Mouse (Mus musculus) intestine, embryonic 14.5 days (tissue): Measurements from ENCODE around the gene Rhbdl2. TPM values are rescaled to one million over a fixed set of nuclear protein-coding genes. Genes with fewer than 3 reads are reported as not detected.

Experiments used
- ATAC-seq: fragments of 200-750 bp; cut with Nextera tagmentation; replicated peaks from 2 replicates; pipeline ENCODE4 v1.8.0; 2017; ENCODE audit warnings: low read depth, moderate number of reproducible peaks, moderate TSS enrichment, moderate library complexity; ENCODE audit not compliant: low FRiP score, low TSS enrichment
- DNase-seq: peaks from one replicate; pipeline ENCODE4 v3.0.0-alpha.2; 2018; ENCODE audit warnings: low spot score
- H3K27ac ChIP-seq: fragments of 300-500 bp; sonication (generic); 2 replicates; pipeline ENCODE4 v1.5.1; 2014; ENCODE audit warnings: low read depth, mild to moderate bottlenecking, control low read depth
- H3K27me3 ChIP-seq: fragments of 300-500 bp; sonication (generic); replicated peaks from 2 replicates; pipeline ENCODE4 v1.6.1; 2014; ENCODE audit warnings: low read length, control low read depth; ENCODE audit not compliant: control insufficient read depth, insufficient read depth
- H3K36me3 ChIP-seq: fragments of 300-500 bp; sonication (generic); 2 replicates; pipeline ENCODE4 v1.6.1; 2014; ENCODE audit warnings: low read length, control low read depth; ENCODE audit not compliant: control insufficient read depth, insufficient read depth
- H3K4me1 ChIP-seq: fragments of 300-500 bp; sonication (generic); replicated peaks from 2 replicates; pipeline ENCODE4 v1.6.1; 2014; ENCODE audit warnings: low read length, control low read depth, mixed read lengths; ENCODE audit not compliant: control insufficient read depth, insufficient read depth
- H3K4me2 ChIP-seq: fragments of 300-500 bp; sonication (generic); 2 replicates; pipeline ENCODE4 v1.6.1; 2014; ENCODE audit warnings: low read length
- H3K4me3 ChIP-seq: fragments of 300-500 bp; sonication (generic); 2 replicates; pipeline ENCODE4 v1.5.1; 2014; ENCODE audit warnings: low read depth, low read length, control low read depth, mixed read lengths
- H3K9ac ChIP-seq: fragments of 300-500 bp; sonication (generic); 2 replicates; pipeline ENCODE4 v1.6.1; 2014; ENCODE audit warnings: mild to moderate bottlenecking, low read length
- H3K9me3 ChIP-seq: fragments of 300-500 bp; sonication (generic); 2 replicates; pipeline ENCODE4 v1.6.1; 2016; ENCODE audit warnings: low read length, control low read depth; ENCODE audit not compliant: control insufficient read depth
- WGBS: fragments of 180-500 bp; shearing (Covaris S2); extraction: QIAGEN DNeasy Blood & Tissue Kit; methylation state at CpG from one replicate; pipeline ENCODE4 v1.1.7; 2014; 5-methylcytosine and 5-hydroxymethylcytosine counted together
- polyA plus RNA-seq: library from polyadenylated mRNA; unstranded; fragments of >200 nt; fragmentation: Nextera tagmentation; extraction: Ambion mirVana; gene quantifications from 2 replicates; pipeline ENCODE4 v1.2.1, GENCODE M21; 2014

Rhbdl2 gene
- polyA plus RNA-seq, 1 experiment from 2014 or later: 1.4 TPM

GRCm38 (mm10) chr4:123858090-123858489 lies 70.4 kb downstream of the Rhbdl2 start:
- Histone ChIP-seq H3K4me2 (no peak overlapping the region), H3K9me3 (no peaks in the 10 kb centered on the region), H3K9ac (no peak overlapping the region), H3K36me3 (no peaks in the 10 kb centered on the region), H3K4me3 (no peak overlapping the region), H3K27ac (no peak overlapping the region), H3K4me1 (no peaks in the 10 kb centered on the region), H3K27me3 (no peaks in the 10 kb centered on the region)
- WGBS: 87% methylated on average over 7 of the region's 7 CpGs
- DNase-seq: no peak
- ATAC-seq: no peak

- 85% methylated on average over 3 of the region's 3 CpGs for WGBS
- H3K27me3 ChIP-seq: no peaks in the 10 kb centered on the region
- no peak within 1 kb of the TSS for H3K4me2 ChIP-seq
- H3K9me3 ChIP-seq: no peaks in the 10 kb centered on the region
- no peaks in the 10 kb centered on the region for H3K36me3 ChIP-seq
- DNase-seq (no peak), ATAC-seq (no peak)
- H3K4me3 ChIP-seq: no peak within 1 kb of the TSS
- no peaks in the 10 kb centered on the region for H3K4me1 ChIP-seq
- no peak within 1 kb of the TSS for H3K27ac ChIP-seq
- H3K9ac ChIP-seq: no peak within 1 kb of the TSS
These were observed 71.7 kb downstream of the Rhbdl2 start, which contains the start of gene 4933427I04Rik for GRCm38 (mm10) chr4:123859379-123859778. Gene 4933427I04Rik (plus strand): TSS chr4:123859679.

GRCm38 (mm10) chr4:123859803-123860202 lies 72.1 kb downstream of the Rhbdl2 start:
- DNase-seq: no peak
- Histone ChIP-seq H3K4me3 (no peak overlapping the region), H3K27ac (no peak overlapping the region), H3K9me3 (no peaks in the 10 kb centered on the region), H3K4me1 (no peaks in the 10 kb centered on the region), H3K4me2 (no peak overlapping the region), H3K9ac (no peak overlapping the region), H3K27me3 (no peaks in the 10 kb centered on the region), H3K36me3 (no peaks in the 10 kb centered on the region)
- no peak for ATAC-seq
- 57% methylated on average over 2 of the region's 2 CpGs for WGBS

- Histone ChIP-seq H3K4me1 (no peaks in the 10 kb centered on the region), H3K36me3 (no peaks in the 10 kb centered on the region), H3K4me2 (no peak overlapping the region), H3K9ac (no peak overlapping the region), H3K27me3 (no peaks in the 10 kb centered on the region), H3K4me3 (no peak overlapping the region), H3K9me3 (no peaks in the 10 kb centered on the region), H3K27ac (no peak overlapping the region)
- no peak for DNase-seq
- 80% methylated on average over 5 of the region's 5 CpGs for WGBS
- no peak for ATAC-seq
These were observed 72.9 kb downstream of the Rhbdl2 start for GRCm38 (mm10) chr4:123860621-123861020.

Other genes with a start within 250 kb of the Rhbdl2 start
- gene Macf1, start 103.5 kb upstream of the Rhbdl2 start, polyA plus RNA-seq: 64.7 and 69.8 TPM in 2 replicates
- 306 and 321 TPM in 2 replicates for gene Ndufs5, start 69.7 kb upstream of the Rhbdl2 start, polyA plus RNA-seq
- gene Akirin1, start 37.5 kb upstream of the Rhbdl2 start, polyA plus RNA-seq: 47.3 and 48.4 TPM in 2 replicates
- gene 4933427I04Rik, start 71.8 kb downstream of the Rhbdl2 start, polyA plus RNA-seq: 0.19 TPM in 1 of 2 replicates, not detected in the other
- gene Mycbp, start 117.0 kb downstream of the Rhbdl2 start, polyA plus RNA-seq: 86.5 and 97.8 TPM in 2 replicates
- 50.6 and 51.9 TPM in 2 replicates for gene Rragc, start 129.6 kb downstream of the Rhbdl2 start, polyA plus RNA-seq
- 0.48 TPM in 1 of 2 replicates, not detected in the other for gene 4930535I16Rik, start 130.1 kb downstream of the Rhbdl2 start, polyA plus RNA-seq